Mouse (Mus musculus): ENCODE measurements around the gene Abcc5.
A peak's percentile ranks its signal among the peaks of the same experiment; 100 is the strongest.

The Abcc5 gene

GRCm38 (mm10) chr16:20357837-20358236 is 68.4 kb downstream of the Abcc5 start:
- DNase-seq (ENCODE audit: low spot score), result no peak

- no peak for DNase-seq (ENCODE audit: low spot score)
These were observed 71.4 kb downstream of the Abcc5 start for GRCm38 (mm10) chr16:20354762-20355161.

DNA sequence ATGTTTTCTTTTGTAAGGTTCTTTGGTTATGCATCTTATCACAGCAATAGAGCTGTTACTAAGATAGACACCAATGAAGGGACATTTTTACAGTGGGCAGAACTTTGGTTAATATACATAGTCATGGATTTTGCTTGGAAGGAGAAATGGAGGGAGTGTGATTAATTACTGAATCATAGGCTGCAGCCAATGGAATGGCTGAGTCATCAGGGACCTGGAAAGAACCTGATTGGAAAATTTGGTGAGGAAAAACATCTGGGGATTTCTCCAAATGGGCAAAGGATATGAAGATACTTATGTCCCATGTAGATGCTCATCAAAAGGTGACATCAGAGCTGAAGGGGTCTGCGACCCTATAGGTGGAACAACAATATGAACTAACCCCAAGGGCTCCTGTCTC is 72.2 kb downstream of the Abcc5 start:
- no peak for DNase-seq (ENCODE audit: low spot score)

DNA sequence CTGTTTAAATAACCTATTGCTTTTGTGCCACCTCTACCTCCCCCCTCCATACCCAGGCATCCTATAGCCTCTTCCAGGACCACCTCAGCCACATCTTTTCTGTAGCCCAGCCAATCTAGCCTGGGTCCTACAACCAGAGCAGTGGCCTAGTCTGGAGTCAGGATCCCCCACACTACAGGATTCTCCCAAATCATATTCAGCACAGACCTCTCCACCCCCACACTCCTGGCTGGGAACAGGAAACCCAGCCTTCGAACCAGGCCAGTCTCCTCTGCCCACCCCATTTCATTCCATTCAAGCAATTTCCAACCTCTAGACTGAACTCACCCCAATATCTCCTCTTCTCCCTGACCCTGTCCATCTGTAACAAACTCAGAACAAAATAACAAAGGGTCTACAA is 80.7 kb downstream of the Abcc5 start:
- no peak for DNase-seq (ENCODE audit: low spot score)

- DNase-seq (ENCODE audit: low spot score), result no peak
These were observed 87.6 kb downstream of the Abcc5 start for GRCm38 (mm10) chr16:20338616-20339015.

GRCm38 (mm10) chr16:20334918-20335317 is 91.3 kb downstream of the Abcc5 start:
- no peak for DNase-seq (ENCODE audit: low spot score)

DNA sequence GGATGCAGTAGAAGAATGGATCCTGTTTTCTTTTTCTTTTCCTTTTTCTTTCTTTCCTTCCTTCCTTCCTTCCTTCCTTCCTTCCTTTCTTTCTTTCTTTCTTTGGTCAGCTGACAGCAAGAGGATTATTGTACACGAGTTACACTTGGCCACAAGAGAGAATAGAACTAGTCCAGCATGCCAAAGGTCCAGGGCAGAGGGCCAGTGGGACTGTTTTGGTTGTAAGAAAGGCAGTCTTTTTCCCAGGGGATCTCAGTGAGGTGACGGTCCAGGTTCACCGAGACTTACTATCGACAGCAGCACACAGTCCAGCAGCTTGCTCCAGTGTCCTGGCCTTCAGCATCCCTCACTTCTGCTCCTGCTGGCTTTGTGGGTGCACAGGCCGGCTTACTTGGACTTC is 97.9 kb downstream of the Abcc5 start:
- DNase-seq (ENCODE audit: low spot score), result no peak

GRCm38 (mm10) chr16:20325286-20325685 is 100.9 kb downstream of the Abcc5 start, which contains the start of gene Cyp2ab1:
TSS of gene Cyp2ab1 (minus strand) at chr16:20325404.
- DNase-seq (ENCODE audit: low spot score), result no peak

DNA sequence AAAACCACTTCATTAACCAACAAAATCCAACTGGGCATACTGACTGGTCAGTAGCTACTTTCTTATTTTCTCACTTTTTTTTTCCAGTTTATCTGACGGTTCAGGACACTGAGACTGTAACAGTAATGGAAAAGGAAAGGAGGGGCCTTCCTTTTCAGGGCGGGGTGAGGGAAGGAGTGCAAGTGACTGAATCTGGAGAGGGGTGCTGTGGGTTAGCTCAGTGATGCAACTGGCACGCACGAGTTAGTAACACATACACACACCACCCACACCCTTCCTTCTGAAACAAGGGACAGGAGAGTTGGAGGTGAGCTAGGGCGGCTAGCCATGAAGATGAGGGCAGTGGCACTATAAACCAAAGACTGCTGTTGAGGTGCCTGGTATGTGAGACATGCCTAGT is 102.3 kb downstream of the Abcc5 start:
- DNase-seq (ENCODE audit: low spot score), result no peak

GRCm38 (mm10) chr16:20322274-20322673 is 103.9 kb downstream of the Abcc5 start:
- no peak for DNase-seq (ENCODE audit: low spot score)

DNA sequence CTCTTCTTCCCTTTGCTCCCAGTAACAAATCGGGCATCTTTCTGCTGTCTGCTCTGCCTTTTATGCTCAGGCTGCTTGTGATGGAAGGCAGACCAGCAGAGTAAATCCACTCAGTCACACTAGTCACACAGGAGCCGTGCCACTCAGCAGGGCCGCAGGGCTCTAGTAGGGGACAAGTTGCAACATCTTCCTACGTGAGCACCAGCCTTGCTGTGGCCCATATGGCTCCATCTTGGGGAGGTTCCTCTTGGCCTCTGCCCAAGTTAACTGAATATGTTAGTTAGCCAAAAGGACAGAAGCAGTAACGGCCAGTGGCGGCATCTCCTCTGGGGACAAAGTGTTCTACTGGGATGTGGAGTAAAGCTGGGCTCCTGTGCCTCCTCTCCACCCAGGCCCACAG is 109.4 kb downstream of the Abcc5 start:
- no peak for DNase-seq (ENCODE audit: low spot score)

DNA sequence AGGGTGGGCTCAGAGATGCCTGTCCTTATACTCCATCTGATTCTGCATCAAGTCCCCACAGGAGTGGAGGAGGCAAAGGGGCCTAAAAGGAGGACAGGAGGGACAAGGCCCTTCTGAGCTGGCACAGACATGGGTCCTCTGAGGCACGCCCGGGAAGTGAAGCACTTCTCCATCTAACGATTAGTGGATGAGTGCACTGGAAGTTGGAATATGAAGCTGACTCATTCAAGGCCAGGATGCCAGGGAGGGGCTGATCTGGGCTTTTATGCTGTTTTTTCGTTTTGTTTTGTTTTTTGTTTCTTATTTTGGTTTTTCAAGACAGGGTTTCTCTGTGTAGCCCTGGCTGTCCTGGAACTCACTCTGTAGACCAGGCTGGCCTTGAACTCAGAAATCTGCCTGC is 110.9 kb downstream of the Abcc5 start:
- no peak for DNase-seq (ENCODE audit: low spot score)

GRCm38 (mm10) chr16:20312272-20312671 is 113.9 kb downstream of the Abcc5 start:
- DNase-seq (ENCODE audit: low spot score), result no peak

DNA sequence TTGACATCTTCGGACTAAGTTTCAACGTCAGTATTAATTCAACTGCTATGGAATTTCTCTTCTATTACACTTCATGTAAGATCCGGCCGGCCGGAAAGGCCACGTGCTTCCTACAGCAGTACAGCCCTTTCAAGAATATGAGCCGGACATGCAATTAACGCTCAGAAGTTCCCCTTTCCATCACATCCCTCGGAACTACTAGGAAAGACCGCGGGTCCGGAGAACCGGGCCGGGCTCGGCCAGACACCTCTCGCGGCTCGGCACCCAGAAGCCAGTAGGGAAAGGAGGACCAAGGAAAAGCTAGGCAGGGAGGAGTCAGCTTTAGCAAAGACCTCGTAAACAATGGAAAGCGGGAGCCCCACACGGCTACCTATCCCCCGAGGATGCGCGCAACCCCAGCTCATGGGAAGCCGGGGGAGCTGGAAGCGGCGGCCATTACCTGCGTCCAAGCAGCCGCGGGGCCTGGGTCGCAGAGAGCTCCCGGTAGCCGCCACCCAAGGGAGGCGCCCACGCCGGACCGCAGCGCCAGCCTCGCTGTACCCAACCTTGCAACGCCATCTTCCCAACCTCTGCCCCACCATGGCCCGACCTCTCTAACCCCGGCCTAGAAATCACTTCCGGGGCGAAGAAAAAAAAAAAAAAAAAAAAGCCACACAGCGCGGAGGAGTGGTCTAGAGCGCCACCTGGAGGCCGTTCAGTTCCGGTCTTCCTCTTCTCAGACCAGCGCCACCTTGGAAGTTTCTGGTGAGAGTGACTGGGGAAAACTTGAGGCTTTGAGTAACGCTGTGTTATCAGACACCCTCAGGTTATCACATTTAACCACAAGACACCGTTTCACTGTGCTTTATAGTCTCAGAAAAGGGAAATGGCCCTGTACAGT is 124.2 kb downstream of the Abcc5 start, which contains the start of gene Parl:
Gene Parl, minus strand, starts transcription at position 618 of the 880 bp plus-strand sequence.
- peak; percentile 95 for DNase-seq (ENCODE audit: low spot score)

DNA sequence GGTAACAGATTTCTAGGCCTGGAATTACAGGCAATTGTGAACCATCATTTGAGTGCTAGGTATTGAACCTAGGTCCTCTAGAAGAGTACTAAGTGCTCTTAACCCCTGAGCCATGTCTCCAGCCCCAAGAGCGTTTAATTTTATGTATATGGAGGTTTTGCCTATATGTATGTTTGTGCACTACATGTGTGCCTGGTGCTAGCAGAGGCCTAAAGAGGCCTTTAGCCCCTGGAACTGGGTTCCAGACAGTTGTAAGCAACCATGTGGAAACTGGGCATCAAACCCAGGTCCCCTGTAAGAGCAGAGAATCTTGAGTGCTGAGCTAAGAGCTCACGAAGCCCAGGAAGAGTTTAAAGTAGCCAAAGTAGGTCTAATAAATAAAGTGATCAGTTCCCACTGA is 126.1 kb downstream of the Abcc5 start:
- no peak for DNase-seq (ENCODE audit: low spot score)

Data from c-Kit-positive CD71-positive TER-119-positive erythroid progenitor cells, embryonic 14.5 days (primary cell).